24 mouse cellular contexts compared by ENCODE assay signal in the genomic region with DNA sequence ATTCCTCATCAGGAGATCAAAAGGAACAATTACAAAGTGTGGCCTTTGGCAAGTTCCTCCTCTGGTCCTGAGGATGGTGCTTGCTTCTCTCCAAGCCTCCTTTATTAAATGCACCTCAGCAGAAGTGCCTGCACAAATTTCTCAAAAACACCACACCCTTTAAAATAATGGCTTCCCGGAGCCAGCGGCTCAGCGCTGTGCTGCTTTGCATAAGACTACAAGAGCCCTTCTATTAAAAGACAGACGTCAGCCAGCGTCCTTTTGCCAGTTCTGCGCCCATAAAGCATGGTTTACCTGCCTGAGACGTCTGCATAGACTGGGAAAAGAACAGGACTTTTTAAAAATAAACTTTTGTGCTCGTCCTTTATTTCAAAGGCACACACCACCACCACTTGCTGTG. TPM values are rescaled to one million over a fixed set of nuclear protein-coding genes. Genes with fewer than 3 reads are reported as not detected.
DNase-seq lines count a peak whose midpoint lies in the region; ATAC-seq and TF ChIP-seq lines count a peak whose summit lies in the region.
"Had no signal": no experiment of that assay in that cellular context is flagged by ENCODE, and none has a peak within 500 bp of the region (broad histone marks: within the 10 kb centered on the region; RNA-seq: fewer than 3 reads in every experiment).

No protein-coding gene starts in this region.

- no peak overlapping the region for H3K9ac ChIP-seq in forebrain, embryonic 16.5 days (replicated peaks; ENCODE audit: low read depth, low read length)
- H3K9ac ChIP-seq in liver, embryonic 12.5 days, result no peak overlapping the region
- H3K9ac ChIP-seq in liver, embryonic 11.5 days (ENCODE audit: low read depth, low read length), result no peak overlapping the region
- H3K9ac ChIP-seq in limb, embryonic 15.5 days, result no peak overlapping the region
- H3K9ac ChIP-seq: heart, embryonic 13.5 days; hindbrain, embryonic 12.5 days had no signal

- no peak overlapping the region for H3K4me3 ChIP-seq in forebrain, embryonic 16.5 days (replicated peaks; ENCODE audit: low read length)
- no peak overlapping the region for H3K4me3 ChIP-seq in forebrain, embryonic 10.5 days
- no peak overlapping the region for H3K4me3 ChIP-seq in liver, embryonic 12.5 days
- no peak overlapping the region for H3K4me3 ChIP-seq in liver, embryonic 11.5 days (ENCODE audit: low read depth, low read length)
- peak overlapping the region; percentile 10; the same call in 1 of the 2 replicates for H3K4me3 ChIP-seq in E14TG2a.4 (replicated peaks; ENCODE audit: low read length)
- no peak overlapping the region for H3K4me3 ChIP-seq in limb, embryonic 15.5 days
- H3K4me3 ChIP-seq: embryonic facial prominence, embryonic 10.5 days; heart, embryonic 13.5 days; hindbrain, embryonic 12.5 days had no signal

- no peaks in the 10 kb centered on the region for H3K36me3 ChIP-seq in forebrain, embryonic 16.5 days (ENCODE audit: control insufficient read depth, insufficient read depth)
- H3K36me3 ChIP-seq in forebrain, embryonic 10.5 days (replicated peaks), result no peaks in the 10 kb centered on the region
- no peaks in the 10 kb centered on the region for H3K36me3 ChIP-seq in liver, embryonic 12.5 days
- H3K36me3 ChIP-seq in liver, embryonic 11.5 days (ENCODE audit: control insufficient read depth, insufficient read depth, low read length), result no peaks in the 10 kb centered on the region
- H3K36me3 ChIP-seq in E14TG2a.4 (ENCODE audit: insufficient read depth, low read length), result no peaks in the 10 kb centered on the region
- no peaks in the 10 kb centered on the region for H3K36me3 ChIP-seq in limb, embryonic 15.5 days
- H3K36me3 ChIP-seq: embryonic facial prominence, embryonic 10.5 days; heart, embryonic 13.5 days; hindbrain, embryonic 12.5 days had no signal

- peak overlapping the region; percentile 3; the same call in 1 of the 2 replicates for H3K4me2 ChIP-seq in forebrain, embryonic 16.5 days (ENCODE audit: low read length)
- 0 out of 2 replicates have a peak overlapping the region, but pooled peaks have one; percentile 0 for H3K4me2 ChIP-seq in liver, embryonic 12.5 days
- H3K4me2 ChIP-seq in liver, embryonic 11.5 days, result no peak overlapping the region
- 0 out of 2 replicates have a peak overlapping the region, but pooled peaks have one; percentile 10 for H3K4me2 ChIP-seq in limb, embryonic 15.5 days
- H3K4me2 ChIP-seq: heart, embryonic 13.5 days; hindbrain, embryonic 12.5 days had no signal

- H3K9me3 ChIP-seq in forebrain, embryonic 16.5 days (ENCODE audit: control insufficient read depth, low read length), result no peaks in the 10 kb centered on the region
- H3K9me3 ChIP-seq in forebrain, embryonic 10.5 days, result no peaks in the 10 kb centered on the region
- H3K9me3 ChIP-seq in liver, embryonic 12.5 days (replicated peaks), result no peaks in the 10 kb centered on the region
- no peaks in the 10 kb centered on the region for H3K9me3 ChIP-seq in liver, embryonic 11.5 days (ENCODE audit: control insufficient read depth, low read length)
- H3K9me3 ChIP-seq in E14TG2a.4 (ENCODE audit: low read length), result no peaks in the 10 kb centered on the region
- H3K9me3 ChIP-seq in limb, embryonic 15.5 days, result no peaks in the 10 kb centered on the region
- H3K9me3 ChIP-seq: embryonic facial prominence, embryonic 10.5 days; heart, embryonic 13.5 days; hindbrain, embryonic 12.5 days had no signal

- ATAC-seq in forebrain, embryonic 16.5 days, result no peak
- no peak for ATAC-seq in liver, embryonic 12.5 days
- no peak for ATAC-seq in liver, embryonic 11.5 days (replicated peaks; ENCODE audit: low FRiP score)
- ATAC-seq in limb, embryonic 15.5 days (ENCODE audit: insufficient number of reproducible peaks, low FRiP score, low TSS enrichment, low read depth), result no peak
- ATAC-seq: forebrain, embryonic 14.5 days; hindbrain, embryonic 16.5 days; inflammation-experienced regulatory T-cells, adult 6 months had no signal

- 12% methylated on average over 8 of the region's 8 CpGs for WGBS in forebrain, embryonic 16.5 days
- WGBS in forebrain, embryonic 10.5 days, result 65% methylated on average over 8 of the region's 8 CpGs
- WGBS in liver, embryonic 12.5 days (ENCODE audit: insufficient replicate concordance), result 59% methylated on average over 8 of the region's 8 CpGs
- 76% methylated on average over 8 of the region's 8 CpGs for WGBS in liver, embryonic 11.5 days
- WGBS in limb, embryonic 15.5 days, result 40% methylated on average over 8 of the region's 8 CpGs

- no peak for TF ChIP-seq CTCF in E14TG2a.4 (conservative IDR thresholded peaks at IDR 0.05; ENCODE audit: low read length)

- no peaks in the 10 kb centered on the region for H3K27me3 ChIP-seq in forebrain, embryonic 16.5 days (replicated peaks; ENCODE audit: control insufficient read depth, insufficient read depth, low read length)
- H3K27me3 ChIP-seq in forebrain, embryonic 10.5 days (ENCODE audit: poor library complexity, severe bottlenecking), result no peaks in the 10 kb centered on the region
- no peaks in the 10 kb centered on the region for H3K27me3 ChIP-seq in liver, embryonic 12.5 days (replicated peaks)
- no peaks in the 10 kb centered on the region for H3K27me3 ChIP-seq in liver, embryonic 11.5 days (replicated peaks; ENCODE audit: control insufficient read depth, insufficient read depth, low read length)
- peaks cover 5% of the 10 kb centered on the region; the same call in 1 of the 2 replicates for H3K27me3 ChIP-seq in E14TG2a.4 (ENCODE audit: insufficient read depth, low read length)
- H3K27me3 ChIP-seq in limb, embryonic 15.5 days, result no peaks in the 10 kb centered on the region
- H3K27me3 ChIP-seq: heart, embryonic 13.5 days; hindbrain, embryonic 12.5 days had no signal

- 0 out of 2 replicates have a peak, but pooled peaks cover 2% of the 10 kb centered on the region for H3K4me1 ChIP-seq in forebrain, embryonic 16.5 days (replicated peaks; ENCODE audit: control insufficient read depth, insufficient read depth, low read length)
- peaks cover 16% of the 10 kb centered on the region for H3K4me1 ChIP-seq in forebrain, embryonic 10.5 days
- H3K4me1 ChIP-seq in liver, embryonic 12.5 days, result peaks cover 20% of the 10 kb centered on the region
- H3K4me1 ChIP-seq in liver, embryonic 11.5 days (replicated peaks; ENCODE audit: control insufficient read depth, insufficient read depth, low read length), result peaks cover 8% of the 10 kb centered on the region
- H3K4me1 ChIP-seq in E14TG2a.4 (replicated peaks; ENCODE audit: low read depth, low read length), result peaks cover 27% of the 10 kb centered on the region
- H3K4me1 ChIP-seq in limb, embryonic 15.5 days, result peaks cover 14% of the 10 kb centered on the region

- no peak for DNase-seq in forebrain, embryonic 10.5 days (ENCODE audit: extremely low spot score, low spot score)
- no peak for DNase-seq in liver, embryonic 11.5 days (ENCODE audit: low spot score)
- no peak for DNase-seq in urinary bladder, postnatal 14 days (ENCODE audit: low spot score)
- no peak for DNase-seq in kidney, postnatal 4 days
- DNase-seq: adrenal gland, postnatal 14 days; cerebellum, adult 18-20 months; cerebellum, adult 9-11 months; cerebellum, postnatal 36 days; gastrocnemius, postnatal 14 days; heart, postnatal 10 days; heart, postnatal 4 days had no signal

- no peak overlapping the region for H3K27ac ChIP-seq in forebrain, embryonic 16.5 days (ENCODE audit: low read length)
- H3K27ac ChIP-seq in forebrain, embryonic 10.5 days, result no peak overlapping the region
- no peak overlapping the region for H3K27ac ChIP-seq in liver, embryonic 12.5 days
- no peak overlapping the region for H3K27ac ChIP-seq in liver, embryonic 11.5 days (ENCODE audit: low read depth, low read length)
- no peak overlapping the region for H3K27ac ChIP-seq in limb, embryonic 15.5 days
- H3K27ac ChIP-seq: embryonic facial prominence, embryonic 10.5 days; heart, embryonic 13.5 days; hindbrain, embryonic 12.5 days had no signal

RNA-seq across cellular contexts. Expression of a gene that starts 49.1 kb away (rescaled TPM):
- polyA plus RNA-seq in forebrain, embryonic 16.5 days (2015; fragmentation: Nextera tagmentation; extraction: Ambion mirVana), result not detected in 2 replicates
- polyA plus RNA-seq in forebrain, embryonic 10.5 days (2016; fragmentation: Nextera tagmentation; extraction: Ambion mirVana), result not detected in 2 replicates
- polyA plus RNA-seq in liver, embryonic 12.5 days (2016; fragmentation: Nextera tagmentation; extraction: Ambion mirVana), result 0.35 and 0.83 TPM in 2 replicates
- 0.26 and 0.27 TPM in 2 replicates for polyA plus RNA-seq in liver, embryonic 11.5 days (2014; fragmentation: Nextera tagmentation; extraction: Ambion mirVana)
- polyA plus RNA-seq in limb, embryonic 15.5 days (2015; fragmentation: Nextera tagmentation; extraction: Ambion mirVana), result 0.15 TPM in 1 of 2 replicates, not detected in the other
- polyA plus RNA-seq: C2C12; embryonic facial prominence, embryonic 10.5 days; embryonic facial prominence, embryonic 14.5 days; forebrain, embryonic 14.5 days; frontal cortex, adult 2 months; heart, embryonic 13.5 days; hindbrain, embryonic 12.5 days; hindbrain, embryonic 16.5 days; inflammation-experienced regulatory T-cells, adult 6 months had no signal

RNA-seq across cellular contexts. Expression of a gene that starts 55.1 kb away (rescaled TPM):
- not detected in 2 replicates for polyA plus RNA-seq in forebrain, embryonic 16.5 days (2015; fragmentation: Nextera tagmentation; extraction: Ambion mirVana)
- not detected in 2 replicates for polyA plus RNA-seq in forebrain, embryonic 10.5 days (2016; fragmentation: Nextera tagmentation; extraction: Ambion mirVana)
- polyA plus RNA-seq in liver, embryonic 12.5 days (2016; fragmentation: Nextera tagmentation; extraction: Ambion mirVana), result 1.3 and 1.6 TPM in 2 replicates
- 1.0 and 1.2 TPM in 2 replicates for polyA plus RNA-seq in liver, embryonic 11.5 days (2014; fragmentation: Nextera tagmentation; extraction: Ambion mirVana)
- polyA plus RNA-seq in limb, embryonic 15.5 days (2015; fragmentation: Nextera tagmentation; extraction: Ambion mirVana), result not detected in 2 replicates
- polyA plus RNA-seq: C2C12; embryonic facial prominence, embryonic 10.5 days; embryonic facial prominence, embryonic 14.5 days; forebrain, embryonic 14.5 days; frontal cortex, adult 2 months; heart, embryonic 13.5 days; hindbrain, embryonic 16.5 days; inflammation-experienced regulatory T-cells, adult 6 months had no signal
